Mouse (Mus musculus): Measurements from ENCODE around the gene Atxn7l2. TPM values are rescaled to one million over a fixed set of nuclear protein-coding genes. Genes with fewer than 3 reads are reported as not detected.

Gene Atxn7l2
- total and polyA plus RNA-seq, 3 experiments: 3.8 to 13.3 (median 4.2) TPM

DNA sequence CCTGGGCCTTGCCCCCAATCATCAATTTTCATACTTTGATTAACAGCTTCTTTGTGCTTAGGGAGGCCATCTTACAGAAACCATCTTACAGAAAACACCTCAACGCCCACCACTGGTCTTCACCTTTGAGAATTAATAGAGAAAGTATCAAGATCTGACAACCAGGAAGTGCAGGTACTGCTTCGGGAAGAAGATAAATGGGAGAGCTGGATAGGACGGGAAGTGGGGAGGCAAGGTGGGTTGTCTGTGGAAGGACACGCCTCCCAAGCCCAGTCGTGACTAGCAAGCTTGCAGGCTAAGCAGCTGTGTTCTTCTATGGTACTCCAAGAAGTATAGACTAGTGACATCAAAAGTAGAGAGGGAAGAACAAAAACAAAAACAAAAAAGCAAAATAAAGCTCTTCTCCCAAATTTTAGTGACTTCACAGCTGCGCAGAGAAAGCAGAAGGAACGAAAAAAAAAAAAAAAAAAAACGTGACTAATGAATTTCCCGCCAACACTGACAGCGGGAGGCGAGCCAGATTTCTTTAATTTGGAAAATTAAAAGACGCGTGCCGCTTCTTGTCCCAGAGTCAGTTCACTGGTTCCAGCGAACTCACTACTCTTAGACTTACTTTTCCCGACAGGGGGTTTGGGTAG is 25.2 kb downstream of the Atxn7l2 start:
- dilution Hi-C loops (cut with MboI; ENCODE audit: extremely low pct_ligation_motif_present, extremely low pct_unique_long_range_greater_than_20kb, low sequenced_read_pairs): no loop called here

GRCm38 (mm10) chr3:108184742-108185141 is 26.0 kb downstream of the Atxn7l2 start:
- Histone ChIP-seq H3K4me1 (ENCODE audit: control insufficient read depth in 1 of 2, insufficient read depth in 2 of 2) (peaks cover 5 to 9% of the 10 kb centered on the region in 2 experiments), H3K9me3 (replicated peaks; ENCODE audit: low read length) (no peaks in the 10 kb centered on the region), H3K27ac (ENCODE audit: insufficient read depth, low read depth) (no peak overlapping the region), H3K27me3 (replicated peaks) (peaks cover 49% of the 10 kb centered on the region), H3K4me2 (ENCODE audit: insufficient read depth, low read depth, poor library complexity, severe bottlenecking) (no peak overlapping the region), H3K9ac (ENCODE audit: insufficient read depth, low read depth) (no peak overlapping the region), H3K4me3 (replicated peaks in 1 of 3; ENCODE audit: low read depth in 2 of 3, low read length in 2 of 3, poor library complexity in 1 of 3) (no peak overlapping the region), H3K79me2 (replicated peaks; ENCODE audit: control insufficient read depth, extremely low read depth, insufficient read depth, poor library complexity, severe bottlenecking) (no peaks in the 10 kb centered on the region), H3K36me3 (replicated peaks in 1 of 2; ENCODE audit: control insufficient read depth in 1 of 2, insufficient read depth in 1 of 2, low read length in 1 of 2) (no peaks in the 10 kb centered on the region)
- in situ Hi-C loops (cut with MboI; ENCODE audit: low pct_ligation_motif_present, low pct_unique_long_range_greater_than_20kb, low sequenced_read_pairs): no loop called here
- dilution Hi-C loops (cut with MboI; ENCODE audit: extremely low pct_ligation_motif_present, extremely low pct_unique_long_range_greater_than_20kb, low sequenced_read_pairs): no loop called here
- DNase-seq (ENCODE audit: extremely low read depth): no peak
- TF ChIP-seq BHLHE40 (IDR thresholded peaks at IDR 0.05; ENCODE audit: low read depth, low read length) (peak; percentile 16; the same call in 1 of the 2 replicates), USF2 (conservative IDR thresholded peaks at IDR 0.05; ENCODE audit: low read depth, low read length) (no peak)

More for the DNA sequence above, 25.2 kb downstream of the Atxn7l2 start:
- Histone ChIP-seq H3K4me2 (ENCODE audit: insufficient read depth, low read depth, poor library complexity, severe bottlenecking) (peak overlapping the region; percentile 89), H3K79me2 (replicated peaks; ENCODE audit: control insufficient read depth, extremely low read depth, insufficient read depth, poor library complexity, severe bottlenecking) (no peaks in the 10 kb centered on the region), H3K9me3 (replicated peaks; ENCODE audit: low read length) (no peaks in the 10 kb centered on the region), H3K36me3 (replicated peaks in 1 of 2; ENCODE audit: control insufficient read depth in 1 of 2, insufficient read depth in 1 of 2, low read length in 1 of 2) (no peaks in the 10 kb centered on the region), H3K9ac (ENCODE audit: insufficient read depth, low read depth) (peak overlapping the region; percentile 16; the same call in 1 of the 2 replicates), H3K27me3 (replicated peaks) (peaks cover 45% of the 10 kb centered on the region), H3K4me3 (replicated peaks in 1 of 3; ENCODE audit: low read depth in 2 of 3, low read length in 2 of 3, poor library complexity in 1 of 3) (peak overlapping the region; percentile 38 to 89 (median 45)), H3K27ac (ENCODE audit: insufficient read depth, low read depth) (no peak overlapping the region), H3K4me1 (ENCODE audit: control insufficient read depth in 1 of 2, insufficient read depth in 2 of 2) (peaks cover 7 to 15% of the 10 kb centered on the region in 2 experiments)
- in situ Hi-C loops (cut with MboI; ENCODE audit: low pct_ligation_motif_present, low pct_unique_long_range_greater_than_20kb, low sequenced_read_pairs): no loop called here
- TF ChIP-seq MAZ (IDR thresholded peaks at IDR 0.05; ENCODE audit: low read depth, low read length) (no peak), MEF2A (IDR thresholded peaks at IDR 0.05; ENCODE audit: borderline replicate concordance, low read depth, low read length) (no peak), MXI1 (IDR thresholded peaks at IDR 0.05; ENCODE audit: low read depth, low read length) (no peak), UBTF (IDR thresholded peaks at IDR 0.05; ENCODE audit: low read depth, low read length) (no peak), ZKSCAN1 (IDR thresholded peaks at IDR 0.05; ENCODE audit: borderline replicate concordance, low read depth, low read length) (no peak), SIN3A (IDR thresholded peaks at IDR 0.05; ENCODE audit: low read length) (0 out of 2 replicates have a peak, but pooled peaks have one; percentile 29), EP300 (IDR thresholded peaks at IDR 0.05; ENCODE audit: low read length) (no peak), GABPA (IDR thresholded peaks at IDR 0.05; ENCODE audit: insufficient replicate concordance, low read depth, low read length) (no peak), ZNF384 (IDR thresholded peaks at IDR 0.05; ENCODE audit: low read depth, low read length) (peak; percentile 88), E2F4 (IDR thresholded peaks at IDR 0.05; ENCODE audit: insufficient replicate concordance, low read depth, low read length) (peak; percentile 80; the same call in 1 of the 2 replicates), JUN (IDR thresholded peaks at IDR 0.05; ENCODE audit: insufficient read depth, low read depth, low read length) (no peak), SMC3 (IDR thresholded peaks at IDR 0.05; ENCODE audit: low read depth, low read length) (no peak), ELF1 (IDR thresholded peaks at IDR 0.05; ENCODE audit: low read depth, low read length) (peak; percentile 37), TCF12 (IDR thresholded peaks at IDR 0.05; ENCODE audit: low read depth, low read length) (no peak), PAX5 (IDR thresholded peaks at IDR 0.05; ENCODE audit: low read length) (no peak), POLR2AphosphoS2 (IDR thresholded peaks at IDR 0.05; ENCODE audit: low read depth, low read length) (no peak), KAT2A (IDR thresholded peaks at IDR 0.05; ENCODE audit: insufficient replicate concordance, low read length) (no peak), MAX (IDR thresholded peaks at IDR 0.05; ENCODE audit: low read length) (no peak), USF1 (IDR thresholded peaks at IDR 0.05; ENCODE audit: low read depth, low read length) (no peak), IRF4 (IDR thresholded peaks at IDR 0.05; ENCODE audit: low read depth, low read length) (no peak), ZMIZ1 (IDR thresholded peaks at IDR 0.05; ENCODE audit: low read depth, low read length) (no peak), MAFK (IDR thresholded peaks at IDR 0.05; ENCODE audit: insufficient replicate concordance, low read length) (no peak), MYC (IDR thresholded peaks at IDR 0.05; ENCODE audit: low read depth, low read length) (no peak), BHLHE40 (IDR thresholded peaks at IDR 0.05; ENCODE audit: low read depth, low read length) (peak; percentile 86), RAD21 (IDR thresholded peaks at IDR 0.05; ENCODE audit: low read depth, low read length) (no peak), CHD2 (IDR thresholded peaks at IDR 0.05; ENCODE audit: low read length) (no peak), CHD1 (IDR thresholded peaks at IDR 0.05; ENCODE audit: low read depth, low read length) (no peak)
- DNase-seq (ENCODE audit: extremely low read depth): no peak

Data from CH12.LX (cell line).